Mouse (Mus musculus): Measurements from ENCODE around the gene Cmklr1. TPM values are rescaled to one million over a fixed set of nuclear protein-coding genes. Genes with fewer than 3 reads are reported as not detected.

Gene Cmklr1
- polyA plus RNA-seq, 1 experiment from 2014 or later = 1.3 TPM

GRCm38 (mm10) chr5:113611771-113612233 lies 38.4 kb downstream of the Cmklr1 start:
- Histone ChIP-seq H3K4me2 (ENCODE audit: low read depth, low read length) (no peak overlapping the region), H3K4me1 (ENCODE audit: control insufficient read depth, insufficient read depth, low read length) (peaks cover 4% of the 10 kb centered on the region; the same call in 1 of the 2 replicates), H3K36me3 (ENCODE audit: control insufficient read depth, insufficient read depth, low read length) (no peaks in the 10 kb centered on the region), H3K9ac (ENCODE audit: low read depth, low read length) (no peak overlapping the region), H3K4me3 (ENCODE audit: low read length) (no peak overlapping the region), H3K27ac (ENCODE audit: low read length) (no peak overlapping the region), H3K9me3 (ENCODE audit: control insufficient read depth, low read length) (no peaks in the 10 kb centered on the region), H3K27me3 (replicated peaks; ENCODE audit: control insufficient read depth, insufficient read depth, low read length) (no peaks in the 10 kb centered on the region)
- WGBS = 75% methylated on average over 12 of the region's 12 CpGs
- ATAC-seq = no peak

DNA sequence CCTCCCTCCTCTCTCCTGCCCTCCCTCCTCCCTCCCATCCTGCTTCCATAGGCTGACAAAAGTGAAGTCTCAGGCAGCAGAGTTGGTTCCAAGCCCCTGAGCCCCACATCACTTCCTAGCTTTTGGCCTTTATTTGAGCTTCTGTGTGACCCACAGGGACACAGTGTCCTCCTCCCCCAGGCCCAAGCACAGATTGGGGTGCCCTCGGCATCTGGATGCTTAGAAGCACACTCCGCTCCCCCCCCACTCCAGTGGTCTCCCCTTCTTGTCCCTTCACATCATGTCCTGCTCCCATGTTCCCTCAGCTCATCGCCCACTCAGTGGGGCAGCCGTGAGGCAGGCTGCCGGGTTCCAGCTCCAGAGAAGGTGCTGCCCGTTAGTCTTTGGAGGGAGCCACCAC lies 39.1 kb downstream of the Cmklr1 start:
- Histone ChIP-seq H3K27ac (ENCODE audit: low read length) (no peak overlapping the region), H3K27me3 (replicated peaks; ENCODE audit: control insufficient read depth, insufficient read depth, low read length) (no peaks in the 10 kb centered on the region), H3K4me1 (ENCODE audit: control insufficient read depth, insufficient read depth, low read length) (peaks cover 4% of the 10 kb centered on the region; the same call in 1 of the 2 replicates), H3K9me3 (ENCODE audit: control insufficient read depth, low read length) (no peaks in the 10 kb centered on the region), H3K9ac (ENCODE audit: low read depth, low read length) (no peak overlapping the region), H3K4me3 (ENCODE audit: low read length) (no peak overlapping the region), H3K4me2 (ENCODE audit: low read depth, low read length) (no peak overlapping the region), H3K36me3 (ENCODE audit: control insufficient read depth, insufficient read depth, low read length) (no peaks in the 10 kb centered on the region)
- WGBS = 82% methylated on average over 6 of the region's 6 CpGs
- ATAC-seq = no peak

DNA sequence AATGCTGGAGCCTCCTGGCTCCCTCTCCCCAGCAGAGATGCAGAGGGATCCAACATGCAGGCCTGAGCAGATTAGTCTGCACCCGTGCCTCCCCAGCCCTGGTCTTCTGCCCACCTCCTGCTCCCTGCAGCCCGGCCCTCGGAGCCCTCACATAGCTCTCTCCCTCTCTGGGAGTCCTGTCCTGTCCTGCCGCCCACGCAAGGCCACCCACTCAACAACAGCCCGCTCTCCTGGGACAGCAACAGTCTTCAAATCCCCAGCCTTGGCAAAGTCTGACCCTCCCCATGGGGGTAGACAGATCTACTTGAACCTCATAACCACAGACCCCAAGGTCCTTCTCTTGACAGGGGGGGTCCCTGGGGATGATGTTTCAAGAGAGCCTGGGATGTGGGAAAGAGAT lies 39.7 kb downstream of the Cmklr1 start:
- H3K4me3 ChIP-seq (ENCODE audit: low read length) = no peak overlapping the region
- H3K4me1 ChIP-seq (ENCODE audit: control insufficient read depth, insufficient read depth, low read length) = peaks cover 4% of the 10 kb centered on the region; the same call in 1 of the 2 replicates
- H3K36me3 ChIP-seq (ENCODE audit: control insufficient read depth, insufficient read depth, low read length) = no peaks in the 10 kb centered on the region
- no peak for ATAC-seq
- H3K9me3 ChIP-seq (ENCODE audit: control insufficient read depth, low read length) = no peaks in the 10 kb centered on the region
- H3K4me2 ChIP-seq (ENCODE audit: low read depth, low read length) = no peak overlapping the region
- WGBS = 67% methylated on average over 6 of the region's 6 CpGs
- H3K27me3 ChIP-seq (replicated peaks; ENCODE audit: control insufficient read depth, insufficient read depth, low read length) = no peaks in the 10 kb centered on the region
- H3K27ac ChIP-seq (ENCODE audit: low read length) = no peak overlapping the region
- H3K9ac ChIP-seq (ENCODE audit: low read depth, low read length) = no peak overlapping the region

GRCm38 (mm10) chr5:113609891-113610290 lies 40.3 kb downstream of the Cmklr1 start:
- H3K36me3 ChIP-seq (ENCODE audit: control insufficient read depth, insufficient read depth, low read length) = no peaks in the 10 kb centered on the region
- no peak overlapping the region for H3K4me2 ChIP-seq (ENCODE audit: low read depth, low read length)
- no peaks in the 10 kb centered on the region for H3K27me3 ChIP-seq (replicated peaks; ENCODE audit: control insufficient read depth, insufficient read depth, low read length)
- no peaks in the 10 kb centered on the region for H3K9me3 ChIP-seq (ENCODE audit: control insufficient read depth, low read length)
- no peak overlapping the region for H3K4me3 ChIP-seq (ENCODE audit: low read length)
- H3K27ac ChIP-seq (ENCODE audit: low read length) = no peak overlapping the region
- ATAC-seq = no peak
- peaks cover 4% of the 10 kb centered on the region; the same call in 1 of the 2 replicates for H3K4me1 ChIP-seq (ENCODE audit: control insufficient read depth, insufficient read depth, low read length)
- WGBS = 72% methylated on average over 5 of the region's 5 CpGs
- no peak overlapping the region for H3K9ac ChIP-seq (ENCODE audit: low read depth, low read length)

DNA sequence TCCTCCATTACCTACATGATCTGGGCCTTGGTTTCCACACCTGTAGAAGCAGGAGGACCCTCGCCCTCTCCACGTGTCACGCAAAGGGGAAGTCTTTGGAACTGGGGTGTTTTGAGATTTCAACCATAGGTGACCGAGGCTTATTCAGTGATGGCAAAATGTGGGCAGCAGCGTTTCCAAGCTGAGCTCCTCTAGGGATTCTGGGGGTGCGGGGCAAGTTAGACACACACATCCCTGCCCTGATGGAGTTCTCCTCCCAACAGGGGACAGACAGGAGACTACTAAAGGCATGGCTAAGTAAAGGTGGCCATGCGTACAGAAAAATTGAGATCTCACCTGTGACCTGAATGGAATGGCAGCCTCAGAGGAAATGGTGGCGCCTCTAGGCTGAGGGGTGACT lies 41.7 kb downstream of the Cmklr1 start:
- no peak for ATAC-seq
- no peak overlapping the region for H3K27ac ChIP-seq (ENCODE audit: low read length)
- no peak overlapping the region for H3K4me2 ChIP-seq (ENCODE audit: low read depth, low read length)

GRCm38 (mm10) chr5:113607941-113608431 lies 42.2 kb downstream of the Cmklr1 start:
- no peaks in the 10 kb centered on the region for H3K36me3 ChIP-seq (ENCODE audit: control insufficient read depth, insufficient read depth, low read length)
- WGBS = 17% methylated on average over 13 of the region's 13 CpGs
- H3K9me3 ChIP-seq (ENCODE audit: control insufficient read depth, low read length) = no peaks in the 10 kb centered on the region
- 0 out of 2 replicates have a peak overlapping the region, but pooled peaks have one; percentile 31 for H3K9ac ChIP-seq (ENCODE audit: low read depth, low read length)
- peak; percentile 58 for ATAC-seq
- H3K27me3 ChIP-seq (replicated peaks; ENCODE audit: control insufficient read depth, insufficient read depth, low read length) = no peaks in the 10 kb centered on the region
- H3K4me1 ChIP-seq (ENCODE audit: control insufficient read depth, insufficient read depth, low read length) = peaks cover 4% of the 10 kb centered on the region; the same call in 1 of the 2 replicates
- H3K27ac ChIP-seq (ENCODE audit: low read length) = peak overlapping the region; percentile 72
- peak overlapping the region; percentile 20; the same call in 1 of the 2 replicates for H3K4me2 ChIP-seq (ENCODE audit: low read depth, low read length)
- H3K4me3 ChIP-seq (ENCODE audit: low read length) = no peak overlapping the region

More for the DNA sequence above, 41.7 kb downstream of the Cmklr1 start:
- 82% methylated on average over 8 of the region's 8 CpGs for WGBS
- H3K27me3 ChIP-seq (replicated peaks; ENCODE audit: control insufficient read depth, insufficient read depth, low read length) = no peaks in the 10 kb centered on the region
- H3K9ac ChIP-seq (ENCODE audit: low read depth, low read length) = no peak overlapping the region
- no peaks in the 10 kb centered on the region for H3K9me3 ChIP-seq (ENCODE audit: control insufficient read depth, low read length)
- no peaks in the 10 kb centered on the region for H3K36me3 ChIP-seq (ENCODE audit: control insufficient read depth, insufficient read depth, low read length)
- peaks cover 4% of the 10 kb centered on the region; the same call in 1 of the 2 replicates for H3K4me1 ChIP-seq (ENCODE audit: control insufficient read depth, insufficient read depth, low read length)
- no peak overlapping the region for H3K4me3 ChIP-seq (ENCODE audit: low read length)

GRCm38 (mm10) chr5:113606961-113607785 lies 43.1 kb downstream of the Cmklr1 start:
- Histone ChIP-seq H3K9me3 (ENCODE audit: control insufficient read depth, low read length) (no peaks in the 10 kb centered on the region), H3K27ac (ENCODE audit: low read length) (peak overlapping the region; percentile 72), H3K36me3 (ENCODE audit: control insufficient read depth, insufficient read depth, low read length) (no peaks in the 10 kb centered on the region), H3K4me2 (ENCODE audit: low read depth, low read length) (no peak overlapping the region), H3K27me3 (replicated peaks; ENCODE audit: control insufficient read depth, insufficient read depth, low read length) (no peaks in the 10 kb centered on the region), H3K4me3 (ENCODE audit: low read length) (no peak overlapping the region), H3K9ac (ENCODE audit: low read depth, low read length) (no peak overlapping the region), H3K4me1 (ENCODE audit: control insufficient read depth, insufficient read depth, low read length) (peaks cover 4% of the 10 kb centered on the region; the same call in 1 of the 2 replicates)
- WGBS = 74% methylated on average over 8 of the region's 8 CpGs
- 0 out of 2 replicates have a peak, but pooled peaks have one; percentile 26 for ATAC-seq

- Histone ChIP-seq H3K9me3 (ENCODE audit: control insufficient read depth, low read length) (no peaks in the 10 kb centered on the region), H3K27me3 (replicated peaks; ENCODE audit: control insufficient read depth, insufficient read depth, low read length) (no peaks in the 10 kb centered on the region), H3K4me1 (ENCODE audit: control insufficient read depth, insufficient read depth, low read length) (peaks cover 4% of the 10 kb centered on the region; the same call in 1 of the 2 replicates), H3K4me2 (ENCODE audit: low read depth, low read length) (no peak overlapping the region), H3K27ac (ENCODE audit: low read length) (no peak overlapping the region), H3K4me3 (ENCODE audit: low read length) (no peak overlapping the region), H3K9ac (ENCODE audit: low read depth, low read length) (no peak overlapping the region), H3K36me3 (ENCODE audit: control insufficient read depth, insufficient read depth, low read length) (no peaks in the 10 kb centered on the region)
- 57% methylated on average over 3 of the region's 3 CpGs for WGBS
- no peak for ATAC-seq
Measured at GRCm38 (mm10) chr5:113606121-113606520, 44.1 kb downstream of the Cmklr1 start.

GRCm38 (mm10) chr5:113604758-113605157 lies 45.5 kb downstream of the Cmklr1 start:
- ATAC-seq = no peak
- H3K36me3 ChIP-seq (ENCODE audit: control insufficient read depth, insufficient read depth, low read length) = no peaks in the 10 kb centered on the region
- WGBS = 65% methylated on average over 4 of the region's 4 CpGs

More at GRCm38 (mm10) chr5:113604758-113605157, 45.5 kb downstream of the Cmklr1 start:
- H3K4me3 ChIP-seq (ENCODE audit: low read length) = no peak overlapping the region
- H3K9me3 ChIP-seq (ENCODE audit: control insufficient read depth, low read length) = no peaks in the 10 kb centered on the region
- H3K4me2 ChIP-seq (ENCODE audit: low read depth, low read length) = no peak overlapping the region
- H3K27me3 ChIP-seq (replicated peaks; ENCODE audit: control insufficient read depth, insufficient read depth, low read length) = no peaks in the 10 kb centered on the region
- no peak overlapping the region for H3K9ac ChIP-seq (ENCODE audit: low read depth, low read length)
- peaks cover 4% of the 10 kb centered on the region; the same call in 1 of the 2 replicates for H3K4me1 ChIP-seq (ENCODE audit: control insufficient read depth, insufficient read depth, low read length)
- no peak overlapping the region for H3K27ac ChIP-seq (ENCODE audit: low read length)
